Mouse (Mus musculus): ENCODE measurements around the gene Dse.

- no peak for TF ChIP-seq CTCF (IDR thresholded peaks at IDR 0.05; ENCODE audit: low read depth, low read length)
- TF ChIP-seq POLR2A (IDR thresholded peaks at IDR 0.05; ENCODE audit: extremely low read depth, insufficient read depth, low read length), result no peak
These were observed 20.8 kb downstream of the Dse start for GRCm38 (mm10) chr10:34186571-34187260.

Data from liver, adult 2 months (tissue).